Mouse (Mus musculus) lung, embryonic 14.5 days (tissue): ENCODE results near the gene Mtch1. TPM values are rescaled to one million over a fixed set of nuclear protein-coding genes. Genes with fewer than 3 reads are reported as not detected.
A peak's percentile ranks its signal among the peaks of the same experiment; 100 is the strongest.

ENCODE experiments used
- ATAC-seq: fragments of 200-750 bp; cut with Nextera tagmentation; 2 replicates; pipeline ENCODE4 v1.8.0; 2017; ENCODE audit warnings: mild to moderate bottlenecking, moderate TSS enrichment, moderate library complexity; ENCODE audit not compliant: insufficient read depth
- DNase-seq: peaks from one replicate; pipeline ENCODE4 v3.0.0-alpha.2; 2015
- H3K27ac ChIP-seq: fragments of 300-500 bp; sonication (generic); 2 replicates; pipeline ENCODE4 v1.5.1; 2014; ENCODE audit warnings: low read depth, mild to moderate bottlenecking, moderate library complexity
- H3K27me3 ChIP-seq: fragments of 300-500 bp; sonication (generic); 2 replicates; pipeline ENCODE4 v1.6.1; 2014; ENCODE audit warnings: low read length, control low read depth; ENCODE audit not compliant: insufficient read depth
- H3K36me3 ChIP-seq: fragments of 300-500 bp; sonication (generic); 2 replicates; pipeline ENCODE4 v1.6.1; 2014; ENCODE audit warnings: control low read depth; ENCODE audit not compliant: insufficient read depth
- H3K4me1 ChIP-seq: fragments of 300-500 bp; sonication (generic); 2 replicates; pipeline ENCODE4 v1.6.1; 2014; ENCODE audit warnings: antibody characterized with exemption, control low read depth; ENCODE audit not compliant: insufficient read depth
- H3K4me2 ChIP-seq: fragments of 300-500 bp; sonication (generic); 2 replicates; pipeline ENCODE4 v1.6.1; 2014; ENCODE audit warnings: mild to moderate bottlenecking
- H3K4me3 ChIP-seq: fragments of 300-500 bp; sonication (generic); 2 replicates; pipeline ENCODE4 v1.5.1; 2014; ENCODE audit warnings: low read depth, low read length
- H3K9ac ChIP-seq: fragments of 300-500 bp; sonication (generic); 2 replicates; pipeline ENCODE4 v1.6.1; 2014
- H3K9me3 ChIP-seq: fragments of 300-500 bp; sonication (generic); 2 replicates; pipeline ENCODE4 v1.6.1; 2016; ENCODE audit warnings: low read depth, low read length, control low read depth
- CTCF ChIP-seq: IDR thresholded peaks from 2 replicates; pipeline ENCODE4 v1.5.1; 2016; ENCODE audit warnings: antibody characterized with exemption, low read depth
- WGBS: fragments of 180-500 bp; shearing (Covaris S2); extraction: QIAGEN DNeasy Blood & Tissue Kit; methylation state at CpG from one replicate; pipeline ENCODE4 v1.1.7; 2014; 5-methylcytosine and 5-hydroxymethylcytosine counted together
- polyA plus RNA-seq: library from polyadenylated mRNA; unstranded; fragments of >200 nt; fragmentation: Nextera tagmentation; extraction: Ambion mirVana; gene quantifications from 2 replicates; pipeline ENCODE4 v1.2.1, GENCODE M21; 2014

Mtch1 gene
- polyA plus RNA-seq, 1 experiment from 2014 or later, result 395 TPM

- H3K36me3 ChIP-seq, result peaks cover 60% of the 10 kb centered on the region
- peak overlapping the region; percentile 49; the same call in 1 of the 2 replicates for H3K4me2 ChIP-seq
- no peak overlapping the region; the same call in 1 of the 2 replicates for H3K4me3 ChIP-seq
- ATAC-seq, result peak; percentile 87
- no peaks in the 10 kb centered on the region for H3K9me3 ChIP-seq
- H3K27ac ChIP-seq, result peak overlapping the region; percentile 94
- TF ChIP-seq CTCF, result no peak
- H3K9ac ChIP-seq, result peak overlapping the region; percentile 23
- 26% methylated on average over 13 of the region's 13 CpGs for WGBS
- peak; percentile 85 for DNase-seq
- H3K4me1 ChIP-seq, result peaks cover 28% of the 10 kb centered on the region
- H3K27me3 ChIP-seq, result no peaks in the 10 kb centered on the region
Observed at GRCm38 (mm10) chr17:29342010-29342910, 5.5 kb downstream of the Mtch1 start.

- peak overlapping the region; percentile 23; the same call in 1 of the 2 replicates for H3K9ac ChIP-seq
- ATAC-seq (peak; percentile 23), DNase-seq (peak; percentile 74)
- peak overlapping the region; percentile 49 for H3K4me2 ChIP-seq
- 14% methylated on average over 9 of the region's 9 CpGs for WGBS
- no peaks in the 10 kb centered on the region for H3K27me3 ChIP-seq
- TF ChIP-seq CTCF, result peak; percentile 44; the same call in 1 of the 2 replicates
- H3K4me1 ChIP-seq, result peaks cover 28% of the 10 kb centered on the region
- peak overlapping the region; percentile 94 for H3K27ac ChIP-seq
- H3K4me3 ChIP-seq, result peak overlapping the region; percentile 12; the same call in 1 of the 2 replicates
- no peaks in the 10 kb centered on the region for H3K9me3 ChIP-seq
- H3K36me3 ChIP-seq, result peaks cover 67% of the 10 kb centered on the region
Observed at GRCm38 (mm10) chr17:29341591-29342003, 6.1 kb downstream of the Mtch1 start.

DNA sequence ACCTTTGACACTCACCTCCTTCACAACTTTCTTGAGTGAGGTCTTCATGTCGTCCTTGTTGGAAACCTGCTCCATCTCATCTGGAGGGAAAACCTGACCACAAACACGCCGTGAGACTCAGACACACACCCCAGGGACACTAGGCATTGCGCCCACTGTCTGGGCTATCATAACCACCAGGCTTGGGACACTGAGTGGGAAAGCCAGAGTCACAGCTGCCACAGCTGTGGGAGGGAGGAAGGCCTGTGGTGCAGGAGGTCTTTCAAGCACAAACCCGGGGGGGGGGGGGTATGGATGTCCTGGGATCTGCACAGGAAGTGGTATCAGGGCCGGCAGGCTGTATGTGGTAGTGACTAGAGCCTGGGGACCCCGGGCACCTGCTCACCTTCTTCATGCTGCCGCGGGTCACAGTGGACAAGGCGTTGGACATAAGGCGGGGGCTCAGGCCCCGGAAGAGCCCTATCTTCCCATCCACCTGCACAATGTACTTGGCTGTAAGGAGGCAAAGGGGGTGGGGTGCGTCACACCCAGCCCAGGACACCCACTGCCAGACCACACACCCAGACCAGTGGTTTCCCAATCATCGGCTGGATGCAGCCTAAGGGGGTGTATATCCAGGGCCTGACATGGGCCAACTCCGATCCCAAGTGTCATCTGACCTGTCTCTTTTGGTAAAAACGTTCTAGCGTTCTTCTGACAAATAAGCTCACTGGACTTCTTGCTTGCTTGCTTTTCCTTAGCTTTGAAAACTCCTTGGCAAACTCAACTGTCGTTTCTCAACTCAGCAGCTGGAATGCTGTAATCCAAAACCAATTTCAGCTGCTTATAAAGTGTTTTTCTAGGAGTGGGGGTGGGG, 7.1 kb downstream of the Mtch1 start:
- TF ChIP-seq CTCF, result no peak
- WGBS, result 69% methylated on average over 18 of the region's 18 CpGs
- peaks cover 76% of the 10 kb centered on the region for H3K36me3 ChIP-seq
- ATAC-seq (no peak), DNase-seq (peak; percentile 51)
- H3K9me3 ChIP-seq, result no peaks in the 10 kb centered on the region
- H3K4me1 ChIP-seq, result peaks cover 19% of the 10 kb centered on the region
- no peaks in the 10 kb centered on the region for H3K27me3 ChIP-seq
- no peak overlapping the region for H3K4me2 ChIP-seq
- H3K27ac ChIP-seq, result peak overlapping the region; percentile 94; the same call in 1 of the 2 replicates
- H3K4me3 ChIP-seq, result no peak overlapping the region
- H3K9ac ChIP-seq, result no peak overlapping the region

DNA sequence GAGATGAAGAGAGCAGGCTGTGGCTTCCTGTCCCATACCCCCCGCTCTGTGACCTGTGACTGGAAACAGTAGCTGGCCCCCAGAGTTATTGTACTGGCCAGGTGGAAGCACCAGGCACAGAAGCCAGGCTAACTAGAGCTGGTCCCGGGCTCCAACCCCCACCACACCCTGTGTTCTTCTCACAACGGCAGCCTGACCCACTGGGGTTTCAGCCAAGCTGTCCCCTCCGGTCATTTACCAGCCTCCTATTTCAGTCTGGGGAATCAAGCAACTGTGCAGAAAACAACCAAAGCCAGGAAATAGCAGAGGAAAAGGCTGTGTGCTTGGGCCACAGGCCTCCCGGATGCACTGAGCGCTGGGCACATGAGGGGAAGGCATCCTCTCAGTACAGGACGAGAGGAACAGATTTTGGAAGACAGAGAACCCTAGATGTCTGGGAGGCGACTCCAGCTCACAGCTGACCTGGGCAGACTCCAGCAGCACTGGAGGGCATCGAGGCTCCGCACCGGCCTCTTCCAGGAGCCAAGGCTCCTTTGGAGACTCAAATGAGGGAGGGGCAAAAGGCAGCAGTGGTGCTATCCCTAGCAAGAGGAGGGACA, 8.5 kb downstream of the Mtch1 start:
- no peak for TF ChIP-seq CTCF
- Histone ChIP-seq H3K9me3 (no peaks in the 10 kb centered on the region), H3K36me3 (peaks cover 83% of the 10 kb centered on the region), H3K9ac (no peak overlapping the region), H3K4me3 (no peak overlapping the region), H3K4me2 (no peak overlapping the region), H3K27me3 (no peaks in the 10 kb centered on the region), H3K27ac (peak overlapping the region; percentile 42; the same call in 1 of the 2 replicates), H3K4me1 (peaks cover 19% of the 10 kb centered on the region)
- 72% methylated on average over 11 of the region's 11 CpGs for WGBS
- DNase-seq, result peak; percentile 26
- no peak for ATAC-seq

- no peak overlapping the region for H3K9ac ChIP-seq
- ATAC-seq (no peak), DNase-seq (no peak)
- 88% methylated on average over 9 of the region's 9 CpGs for WGBS
- peaks cover 82% of the 10 kb centered on the region for H3K36me3 ChIP-seq
- no peak overlapping the region for H3K4me3 ChIP-seq
- H3K9me3 ChIP-seq, result no peaks in the 10 kb centered on the region
- H3K27me3 ChIP-seq, result no peaks in the 10 kb centered on the region
- no peak for TF ChIP-seq CTCF
- H3K4me2 ChIP-seq, result no peak overlapping the region
- H3K27ac ChIP-seq, result no peak overlapping the region
- peaks cover 19% of the 10 kb centered on the region for H3K4me1 ChIP-seq
Observed at GRCm38 (mm10) chr17:29337979-29338823, 9.5 kb downstream of the Mtch1 start.

- H3K4me2 ChIP-seq, result no peak overlapping the region
- H3K27ac ChIP-seq, result no peak overlapping the region
- H3K9ac ChIP-seq, result no peak overlapping the region
- H3K4me3 ChIP-seq, result no peak overlapping the region
- peaks cover 91% of the 10 kb centered on the region for H3K36me3 ChIP-seq
- no peaks in the 10 kb centered on the region for H3K9me3 ChIP-seq
- TF ChIP-seq CTCF, result no peak
- no peaks in the 10 kb centered on the region for H3K27me3 ChIP-seq
- DNase-seq (no peak), ATAC-seq (no peak)
- peaks cover 6% of the 10 kb centered on the region; the same call in 1 of the 2 replicates for H3K4me1 ChIP-seq
- 88% methylated on average over 19 of the region's 19 CpGs for WGBS
Observed at GRCm38 (mm10) chr17:29336266-29336990, 11.3 kb downstream of the Mtch1 start.
